Mouse (Mus musculus) forebrain, embryonic 11.5 days (tissue): Measurements from ENCODE around the gene Sohlh2. TPM values are rescaled to one million over a fixed set of nuclear protein-coding genes. Genes with fewer than 3 reads are reported as not detected.

ENCODE experiments used
- ATAC-seq: fragments of 200-750 bp; cut with Nextera tagmentation; replicated peaks from 2 replicates; pipeline ENCODE4 v1.8.0; 2017; ENCODE audit warnings: moderate TSS enrichment; ENCODE audit not compliant: low FRiP score
- DNase-seq: peaks from one replicate; pipeline ENCODE4 v3.0.0-alpha.2; 2017; ENCODE audit warnings: low spot score
- H3K27ac ChIP-seq: fragments of 300-500 bp; sonication (generic); 2 replicates; pipeline ENCODE4 v1.5.1; 2014; ENCODE audit warnings: low read depth, low read length
- H3K27me3 ChIP-seq: fragments of 300-500 bp; sonication (generic); 2 replicates; pipeline ENCODE4 v1.6.1; 2014; ENCODE audit warnings: mild to moderate bottlenecking, low read length, mixed read lengths; ENCODE audit not compliant: control insufficient read depth, insufficient read depth
- H3K36me3 ChIP-seq: fragments of 300-500 bp; sonication (generic); 2 replicates; pipeline ENCODE4 v1.6.1; 2014; ENCODE audit warnings: mild to moderate bottlenecking, low read length, moderate library complexity, mixed read lengths; ENCODE audit not compliant: control insufficient read depth, insufficient read depth
- H3K4me1 ChIP-seq: fragments of 300-500 bp; sonication (generic); replicated peaks from 2 replicates; pipeline ENCODE4 v1.6.1; 2014; ENCODE audit warnings: low read length, mixed read lengths; ENCODE audit not compliant: control insufficient read depth, insufficient read depth
- H3K4me2 ChIP-seq: fragments of 300-500 bp; sonication (generic); 2 replicates; pipeline ENCODE4 v1.6.1; 2014; ENCODE audit warnings: low read depth, mild to moderate bottlenecking, low read length, moderate library complexity, mixed read lengths; ENCODE audit not compliant: severe bottlenecking
- H3K4me3 ChIP-seq: fragments of 300-500 bp; sonication (generic); 2 replicates; pipeline ENCODE4 v1.5.1; 2014; ENCODE audit warnings: low read depth, low read length
- H3K9ac ChIP-seq: fragments of 300-500 bp; sonication (generic); 2 replicates; pipeline ENCODE4 v1.6.1; 2014; ENCODE audit warnings: low read length
- H3K9me3 ChIP-seq: fragments of 300-500 bp; sonication (generic); 2 replicates; pipeline ENCODE4 v1.6.1; 2016; ENCODE audit warnings: low read length, mixed read lengths; ENCODE audit not compliant: control insufficient read depth
- WGBS: fragments of 180-500 bp; shearing (Covaris S2); extraction: QIAGEN DNeasy Blood & Tissue Kit; methylation state at CpG from one replicate; pipeline ENCODE4 v1.1.7; 2014; 5-methylcytosine and 5-hydroxymethylcytosine counted together
- microRNA-seq: library from miRNA; unstranded; fragments of <30 nt; microRNA quantifications from one replicate; pipeline ENCODE4, GENCODE M21; 2016; ENCODE audit not compliant: insufficient number of aligned reads
- polyA plus RNA-seq: library from polyadenylated mRNA; unstranded; fragments of >200 nt; fragmentation: Nextera tagmentation; extraction: Ambion mirVana; gene quantifications from 2 replicates; pipeline ENCODE4 v1.2.1, GENCODE M21; 2014

The Sohlh2 gene
- polyA plus RNA-seq, 1 experiment from 2014 or later = not detected

DNA sequence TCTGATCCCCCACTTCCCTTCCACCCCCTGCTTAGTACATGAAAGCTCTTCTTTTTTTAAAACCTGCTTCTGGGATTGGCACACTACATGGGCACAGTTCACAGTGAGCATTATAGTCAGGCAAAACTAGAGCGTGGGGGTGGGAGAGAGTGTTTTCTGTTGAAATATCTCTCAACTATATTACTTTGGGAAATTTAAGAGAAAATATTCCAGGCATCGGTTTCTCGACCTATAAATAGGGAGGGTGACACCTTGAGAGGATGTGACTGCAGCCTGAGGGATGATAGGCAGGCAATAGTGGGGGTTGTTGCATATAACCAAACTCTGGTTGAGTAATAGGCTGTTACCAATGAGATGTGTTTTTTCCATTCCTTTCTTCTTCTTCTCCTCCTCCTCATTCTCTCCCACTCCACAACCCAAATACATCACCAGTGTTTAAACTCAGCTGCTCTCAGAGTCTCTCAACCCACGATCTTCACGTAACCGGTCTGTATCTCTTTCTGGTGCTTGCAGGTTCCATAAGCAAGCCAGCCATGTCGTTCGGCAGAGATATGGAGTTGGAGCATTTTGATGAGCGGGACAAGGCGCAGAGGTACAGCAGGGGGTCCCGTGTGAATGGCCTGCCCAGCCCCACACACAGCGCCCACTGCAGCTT lies 64.9 kb downstream of the Sohlh2 start:
- no peak for DNase-seq
- no peak overlapping the region for H3K4me2 ChIP-seq
- 90% methylated on average over 12 of the region's 12 CpGs for WGBS
- H3K4me1 ChIP-seq = peaks cover 1% of the 10 kb centered on the region
- peaks cover 3% of the 10 kb centered on the region; the same call in 1 of the 2 replicates for H3K36me3 ChIP-seq
- H3K9ac ChIP-seq = no peak overlapping the region
- no peaks in the 10 kb centered on the region for H3K27me3 ChIP-seq
- no peak for ATAC-seq
- H3K4me3 ChIP-seq = no peak overlapping the region
- no peak overlapping the region for H3K27ac ChIP-seq
- no peaks in the 10 kb centered on the region for H3K9me3 ChIP-seq

GRCm38 (mm10) chr3:55248048-55248447 lies 66.2 kb downstream of the Sohlh2 start:
- Histone ChIP-seq H3K27ac (no peak overlapping the region), H3K4me2 (no peak overlapping the region), H3K9me3 (no peaks in the 10 kb centered on the region), H3K9ac (no peak overlapping the region), H3K4me1 (peaks cover 1% of the 10 kb centered on the region), H3K4me3 (no peak overlapping the region), H3K36me3 (peaks cover 3% of the 10 kb centered on the region; the same call in 1 of the 2 replicates), H3K27me3 (no peaks in the 10 kb centered on the region)
- WGBS = 86% methylated on average over 3 of the region's 3 CpGs
- no peak for DNase-seq
- no peak for ATAC-seq

DNA sequence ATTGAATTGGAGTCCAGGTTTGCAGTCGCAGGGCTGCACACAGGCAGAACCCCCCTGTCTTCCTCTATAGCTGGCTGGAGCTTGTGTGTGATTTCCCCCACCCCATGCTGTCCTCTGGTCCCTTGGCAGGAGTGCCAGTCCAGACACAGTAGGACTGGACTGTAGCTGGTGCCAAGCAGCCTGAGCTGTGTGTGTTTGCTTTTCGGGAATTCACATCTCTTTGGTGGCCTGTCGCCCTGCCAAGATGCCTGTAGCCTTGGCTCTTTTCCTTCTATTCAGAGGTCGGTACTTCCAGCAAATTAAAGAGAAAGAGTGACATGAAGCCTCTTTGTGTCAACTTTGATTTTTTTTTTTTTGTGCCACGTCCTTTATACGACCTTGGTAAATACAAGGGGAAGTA lies 66.7 kb downstream of the Sohlh2 start:
- Histone ChIP-seq H3K4me2 (no peak overlapping the region), H3K9me3 (no peaks in the 10 kb centered on the region), H3K27ac (no peak overlapping the region), H3K4me3 (no peak overlapping the region), H3K27me3 (no peaks in the 10 kb centered on the region), H3K4me1 (peaks cover 1% of the 10 kb centered on the region), H3K36me3 (peaks cover 3% of the 10 kb centered on the region; the same call in 1 of the 2 replicates), H3K9ac (no peak overlapping the region)
- DNase-seq (no peak), ATAC-seq (no peak)
- 82% methylated on average over 6 of the region's 6 CpGs for whole genome bisulfite sequencing

DNA sequence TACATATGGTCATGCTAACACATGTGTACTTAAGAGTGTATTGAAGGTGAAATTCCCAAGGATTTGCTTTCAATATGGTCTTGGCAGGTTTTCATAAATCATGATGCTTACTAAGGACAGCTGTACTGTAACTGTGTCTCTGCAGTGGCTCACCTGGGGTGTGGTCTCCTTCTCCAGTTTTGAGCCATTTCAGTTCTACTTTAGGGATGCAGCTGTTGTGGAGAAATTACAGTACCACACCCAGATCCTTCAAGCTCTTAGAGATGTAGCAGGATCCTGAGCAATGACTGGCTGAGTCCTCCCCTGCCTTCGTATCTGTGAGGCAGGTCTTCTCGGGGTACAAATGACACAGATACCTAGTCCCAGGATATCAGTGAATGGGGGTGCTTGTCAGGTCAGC lies 68.8 kb downstream of the Sohlh2 start:
- H3K4me2 ChIP-seq = no peak overlapping the region
- WGBS = 89% methylated on average over 2 of the region's 2 CpGs
- no peak for DNase-seq

More for the DNA sequence above, 68.8 kb downstream of the Sohlh2 start:
- Histone ChIP-seq H3K4me1 (no peaks in the 10 kb centered on the region), H3K9ac (no peak overlapping the region), H3K36me3 (peaks cover 3% of the 10 kb centered on the region; the same call in 1 of the 2 replicates), H3K27me3 (no peaks in the 10 kb centered on the region), H3K9me3 (no peaks in the 10 kb centered on the region), H3K4me3 (no peak overlapping the region), H3K27ac (no peak overlapping the region)
- no peak for ATAC-seq

Small RNA genes within 50 kb of the gene (microRNA-seq; reads per million reads assigned to microRNA genes)
- not detected for gene Gm22029

Other genes starting within 250 kb of the Sohlh2 start
- 3.6 TPM in 2 replicates for gene Ccna1, start 126.5 kb upstream of the Sohlh2 start, polyA plus RNA-seq
- gene Spg20, start 69.9 kb upstream of the Sohlh2 start, polyA plus RNA-seq = 53.3 and 53.6 TPM in 2 replicates
- 0.08 and 0.12 TPM in 2 replicates for gene Ccdc169, start 44.7 kb upstream of the Sohlh2 start, polyA plus RNA-seq
- gene Dclk1, start 60.3 kb downstream of the Sohlh2 start, polyA plus RNA-seq = 77.5 and 83.3 TPM in 2 replicates